Mouse (Mus musculus): Measurements from ENCODE around the gene Arl8a. TPM values are rescaled to one million over a fixed set of nuclear protein-coding genes. Genes with fewer than 3 reads are reported as not detected.
A peak's percentile ranks its signal among the peaks of the same experiment; 100 is the strongest.

Arl8a gene
- 46.3 and 46.7 TPM in 2 replicates for polyA plus RNA-seq (2014; fragmentation: Nextera tagmentation; extraction: Ambion mirVana)

- Histone ChIP-seq H3K9me3 (ENCODE audit: low read depth, low read length) (no peaks in the 10 kb centered on the region), H3K27ac (ENCODE audit: low read depth) (peak within 1 kb of the TSS; percentile 90), H3K4me2 (peak within 1 kb of the TSS; percentile 76), H3K9ac (peak within 1 kb of the TSS; percentile 89), H3K4me3 (ENCODE audit: low read depth, low read length) (peak within 1 kb of the TSS; percentile 95), H3K36me3 (ENCODE audit: insufficient read depth) (peaks cover 3% of the 10 kb centered on the region; the same call in 1 of the 2 replicates), H3K4me1 (ENCODE audit: insufficient read depth) (peaks cover 7% of the 10 kb centered on the region), H3K27me3 (ENCODE audit: insufficient read depth, low read length) (no peaks in the 10 kb centered on the region)
- no peak for TF ChIP-seq CTCF (IDR thresholded peaks at IDR 0.05; ENCODE audit: low read depth)
- peak; percentile 92 for DNase-seq
- under 1% methylated on average over 77 of the region's 78 CpGs for WGBS
- ATAC-seq (ENCODE audit: insufficient read depth) = peak; percentile 64
Measured at GRCm38 (mm10) chr1:135146077-135146945, at the start of gene Arl8a. Gene Arl8a (plus strand): TSS chr1:135146824.

- no peaks in the 10 kb centered on the region for H3K9me3 ChIP-seq (ENCODE audit: low read depth, low read length)
- no peaks in the 10 kb centered on the region for H3K36me3 ChIP-seq (ENCODE audit: insufficient read depth)
- H3K9ac ChIP-seq = no peak overlapping the region
- DNase-seq (no peak), ATAC-seq (ENCODE audit: insufficient read depth) (no peak)
- WGBS = 85% methylated on average over 6 of the region's 6 CpGs
- no peak overlapping the region for H3K4me3 ChIP-seq (ENCODE audit: low read depth, low read length)
- H3K4me2 ChIP-seq = no peak overlapping the region
- no peak overlapping the region for H3K27ac ChIP-seq (ENCODE audit: low read depth)
- no peaks in the 10 kb centered on the region for H3K4me1 ChIP-seq (ENCODE audit: insufficient read depth)
- peaks cover 12% of the 10 kb centered on the region; the same call in 1 of the 2 replicates for H3K27me3 ChIP-seq (ENCODE audit: insufficient read depth, low read length)
- TF ChIP-seq CTCF (IDR thresholded peaks at IDR 0.05; ENCODE audit: low read depth) = no peak
Measured at GRCm38 (mm10) chr1:135097441-135097840, 49.2 kb upstream of the Arl8a start.

- DNase-seq = no peak
- Histone ChIP-seq H3K9ac (no peak overlapping the region), H3K4me3 (ENCODE audit: low read depth, low read length) (no peak overlapping the region), H3K36me3 (ENCODE audit: insufficient read depth) (no peaks in the 10 kb centered on the region), H3K27me3 (ENCODE audit: insufficient read depth, low read length) (peaks cover 21% of the 10 kb centered on the region), H3K27ac (ENCODE audit: low read depth) (no peak overlapping the region), H3K4me2 (no peak overlapping the region), H3K9me3 (ENCODE audit: low read depth, low read length) (no peaks in the 10 kb centered on the region), H3K4me1 (ENCODE audit: insufficient read depth) (no peaks in the 10 kb centered on the region)
- no peak for ATAC-seq (ENCODE audit: insufficient read depth)
- WGBS = 79% methylated on average over 7 of the region's 7 CpGs
- no peak for TF ChIP-seq CTCF (IDR thresholded peaks at IDR 0.05; ENCODE audit: low read depth)
Measured at GRCm38 (mm10) chr1:135098441-135098840, 48.2 kb upstream of the Arl8a start.

GRCm38 (mm10) chr1:135100400-135100799, 46.2 kb upstream of the Arl8a start:
- ATAC-seq (ENCODE audit: insufficient read depth) = no peak
- no peak overlapping the region for H3K4me2 ChIP-seq
- H3K27me3 ChIP-seq (ENCODE audit: insufficient read depth, low read length) = peaks cover 40% of the 10 kb centered on the region

GRCm38 (mm10) chr1:135105124-135105523, 41.5 kb upstream of the Arl8a start, which contains the start of gene Lgr6:
Gene Lgr6 (minus strand): TSS chr1:135105276.
- under 1% methylated on average over 40 of the region's 40 CpGs for whole genome bisulfite sequencing
- peak within 1 kb of the TSS; percentile 75 for H3K4me2 ChIP-seq
- H3K36me3 ChIP-seq (ENCODE audit: insufficient read depth) = no peaks in the 10 kb centered on the region
- TF ChIP-seq CTCF (IDR thresholded peaks at IDR 0.05; ENCODE audit: low read depth) = no peak
- no peaks in the 10 kb centered on the region for H3K9me3 ChIP-seq (ENCODE audit: low read depth, low read length)
- no peaks in the 10 kb centered on the region for H3K4me1 ChIP-seq (ENCODE audit: insufficient read depth)
- DNase-seq (peak; percentile 60), ATAC-seq (ENCODE audit: insufficient read depth) (peak; percentile 57)
- peak within 1 kb of the TSS; percentile 37 for H3K9ac ChIP-seq
- H3K27ac ChIP-seq (ENCODE audit: low read depth) = no peak within 1 kb of the TSS
- H3K27me3 ChIP-seq (ENCODE audit: insufficient read depth, low read length) = peaks cover 49% of the 10 kb centered on the region
- peak within 1 kb of the TSS; percentile 49 for H3K4me3 ChIP-seq (ENCODE audit: low read depth, low read length)

More at GRCm38 (mm10) chr1:135100400-135100799, 46.2 kb upstream of the Arl8a start:
- Histone ChIP-seq H3K4me3 (ENCODE audit: low read depth, low read length) (no peak overlapping the region), H3K9ac (no peak overlapping the region), H3K9me3 (ENCODE audit: low read depth, low read length) (no peaks in the 10 kb centered on the region), H3K4me1 (ENCODE audit: insufficient read depth) (no peaks in the 10 kb centered on the region), H3K27ac (ENCODE audit: low read depth) (no peak overlapping the region; the same call in 1 of the 2 replicates), H3K36me3 (ENCODE audit: insufficient read depth) (no peaks in the 10 kb centered on the region)
- DNase-seq = no peak
- WGBS = 55% methylated on average over 2 of the region's 7 CpGs
- no peak for TF ChIP-seq CTCF (IDR thresholded peaks at IDR 0.05; ENCODE audit: low read depth)

GRCm38 (mm10) chr1:135105951-135106350, 40.7 kb upstream of the Arl8a start:
- Histone ChIP-seq H3K4me1 (ENCODE audit: insufficient read depth) (no peaks in the 10 kb centered on the region), H3K9me3 (ENCODE audit: low read depth, low read length) (no peaks in the 10 kb centered on the region), H3K4me2 (peak overlapping the region; percentile 75), H3K4me3 (ENCODE audit: low read depth, low read length) (peak overlapping the region; percentile 49; the same call in 1 of the 2 replicates), H3K36me3 (ENCODE audit: insufficient read depth) (no peaks in the 10 kb centered on the region), H3K27me3 (ENCODE audit: insufficient read depth, low read length) (peaks cover 44% of the 10 kb centered on the region), H3K9ac (no peak overlapping the region), H3K27ac (ENCODE audit: low read depth) (no peak overlapping the region)
- peak; percentile 42 for ATAC-seq (ENCODE audit: insufficient read depth)
- TF ChIP-seq CTCF (IDR thresholded peaks at IDR 0.05; ENCODE audit: low read depth) = peak; percentile 91
- WGBS = 2% methylated on average over 8 of the region's 8 CpGs
- DNase-seq = peak; percentile 86

- WGBS = 43% methylated on average over 6 of the region's 6 CpGs
- Histone ChIP-seq H3K9ac (no peak overlapping the region), H3K4me1 (ENCODE audit: insufficient read depth) (no peaks in the 10 kb centered on the region), H3K27me3 (ENCODE audit: insufficient read depth, low read length) (peaks cover 28% of the 10 kb centered on the region), H3K36me3 (ENCODE audit: insufficient read depth) (no peaks in the 10 kb centered on the region), H3K27ac (ENCODE audit: low read depth) (no peak overlapping the region), H3K4me2 (no peak overlapping the region), H3K9me3 (ENCODE audit: low read depth, low read length) (no peaks in the 10 kb centered on the region), H3K4me3 (ENCODE audit: low read depth, low read length) (no peak overlapping the region)
- DNase-seq = peak; percentile 74
- peak; percentile 77 for TF ChIP-seq CTCF (IDR thresholded peaks at IDR 0.05; ENCODE audit: low read depth)
- ATAC-seq (ENCODE audit: insufficient read depth) = no peak
Measured at GRCm38 (mm10) chr1:135108611-135109010, 38.0 kb upstream of the Arl8a start.

Data from lung, embryonic 14.5 days (tissue).